Mouse (Mus musculus) layer of hippocampus, postnatal 10 days (tissue): ENCODE measurements around the gene Scarf1. TPM values are rescaled to one million over a fixed set of nuclear protein-coding genes. Genes with fewer than 3 reads are reported as not detected.

ENCODE experiments used
- microRNA-seq, 2 experiments: library from miRNA; unstranded; fragments of <30 nt; microRNA quantifications; one replicate each; pipeline ENCODE4 v1.2.0; 2021
- total RNA-seq, 2 experiments: library from RNA; stranded (reverse); gene quantifications; 2 replicates each; pipeline ENCODE4 v1.2.3; 2021

The Scarf1 gene
- total RNA-seq, 2 experiments from 2014 or later = 3.5 to 3.6 TPM

Small RNAs within 50 kb of the gene (microRNA-seq; reads per million reads assigned to microRNA genes)
- gene Mir22 (4,922 to 14,271 reads per million in 2 experiments), gene Mir3971 (0 reads per million in 2 experiments)

Other genes starting within 250 kb of the Scarf1 start
- 10 to 100 TPM; 55.2 to 61.9 TPM for gene Rpa1, start 165.2 kb upstream of the Scarf1 start, total RNA-seq
- 10 to 100 TPM; 13.2 to 13.7 TPM for gene Smyd4, start 165.1 kb upstream of the Scarf1 start, total RNA-seq
- gene Serpinf1, start 90.8 kb upstream of the Scarf1 start, total RNA-seq = 10 to 100 TPM; 30.8 to 38.9 TPM
- under 1 TPM; 0.49 to 0.64 TPM for gene Serpinf2, start 73.9 kb upstream of the Scarf1 start, total RNA-seq
- 10 to 100 TPM; 18.7 to 18.9 TPM for gene Wdr81, start 58.8 kb upstream of the Scarf1 start, total RNA-seq
- gene Tlcd2, start 51.8 kb upstream of the Scarf1 start, total RNA-seq = under 1 TPM; 0.31 to 0.73 TPM
- 100 to 1,000 TPM; 113 to 123 TPM for gene Prpf8, start 26.7 kb upstream of the Scarf1 start, total RNA-seq
- 1 to 10 TPM; 3.6 to 4.0 TPM for gene Rilp, start 3.4 kb upstream of the Scarf1 start, total RNA-seq
- 10 to 100 TPM; 38.3 to 47.5 TPM for gene Slc43a2, start 18.2 kb downstream of the Scarf1 start, total RNA-seq
- gene Pitpna, start 74.6 kb downstream of the Scarf1 start, total RNA-seq = 100 to 1,000 TPM; 310 to 313 TPM
- 10 to 100 TPM; 47.4 to 49.7 TPM for gene Inpp5k, start 117.4 kb downstream of the Scarf1 start, total RNA-seq
- gene Myo1c, start 137.0 kb downstream of the Scarf1 start, total RNA-seq = 10 to 100 TPM; 27.6 to 27.9 TPM
- 100 to 1,000 TPM; 127 to 129 TPM for gene Crk, start 165.7 kb downstream of the Scarf1 start, total RNA-seq
- 1,000 to 10,000 TPM; 1,501 to 1,604 TPM for gene Ywhae, start 219.3 kb downstream of the Scarf1 start, total RNA-seq